Mouse (Mus musculus): ENCODE data around the gene Npepl1. TPM values are rescaled to one million over a fixed set of nuclear protein-coding genes. Genes with fewer than 3 reads are reported as not detected.

Npepl1 gene
- polyA plus RNA-seq, 1 experiment from 2014 or later: 31.1 TPM

DNA sequence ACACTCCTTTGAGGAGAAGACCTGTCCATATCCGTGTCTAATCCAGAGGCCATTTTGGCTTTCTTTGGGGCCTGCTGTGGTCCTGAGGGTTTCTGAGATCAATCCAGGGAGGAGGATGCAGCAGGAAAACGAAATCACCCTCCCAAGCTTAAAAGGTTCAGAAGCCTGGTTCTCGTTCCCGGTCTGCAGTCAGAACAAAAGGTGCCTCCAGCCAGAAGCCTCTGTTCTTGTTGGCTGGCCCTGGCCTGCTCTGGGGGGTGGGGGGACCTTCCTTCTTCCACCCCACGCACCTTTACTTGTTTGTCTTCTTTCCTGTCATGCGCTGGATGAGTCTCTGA lies 17.2 kb downstream of the Npepl1 start:
- Histone ChIP-seq H3K4me3 (replicated peaks) (no peak overlapping the region), H3K4me2 (no peak overlapping the region), H3K36me3 (peaks cover 25% of the 10 kb centered on the region), H3K27me3 (no peaks in the 10 kb centered on the region), H3K9ac (no peak overlapping the region), H3K4me1 (replicated peaks) (peaks cover 3% of the 10 kb centered on the region; the same call in 1 of the 2 replicates), H3K9me3 (replicated peaks) (no peaks in the 10 kb centered on the region), H3K27ac (no peak overlapping the region)
- DNase-seq (no peak), ATAC-seq (ENCODE audit: low read depth) (no peak)
- WGBS (ENCODE audit: insufficient replicate concordance): 37% methylated on average over 6 of the region's 6 CpGs

GRCm38 (mm10) chr2:174128926-174129325 lies 18.8 kb downstream of the Npepl1 start:
- peaks cover 5% of the 10 kb centered on the region; the same call in 1 of the 2 replicates for H3K4me1 ChIP-seq (replicated peaks)
- H3K4me3 ChIP-seq (replicated peaks): no peak overlapping the region
- no peak overlapping the region for H3K4me2 ChIP-seq
- H3K27ac ChIP-seq: no peak overlapping the region
- 68% methylated on average over 6 of the region's 6 CpGs for WGBS (ENCODE audit: insufficient replicate concordance)
- no peaks in the 10 kb centered on the region for H3K9me3 ChIP-seq (replicated peaks)
- DNase-seq (no peak), ATAC-seq (ENCODE audit: low read depth) (no peak)
- peaks cover 9% of the 10 kb centered on the region for H3K36me3 ChIP-seq
- no peak overlapping the region for H3K9ac ChIP-seq
- H3K27me3 ChIP-seq: no peaks in the 10 kb centered on the region

- no peaks in the 10 kb centered on the region for H3K27me3 ChIP-seq
- ATAC-seq (ENCODE audit: low read depth) (no peak), DNase-seq (no peak)
- 62% methylated on average over 8 of the region's 8 CpGs for WGBS (ENCODE audit: insufficient replicate concordance)
- H3K27ac ChIP-seq: no peak overlapping the region
- H3K4me3 ChIP-seq (replicated peaks): no peak overlapping the region
- no peak overlapping the region for H3K4me2 ChIP-seq
- no peak overlapping the region for H3K9ac ChIP-seq
- H3K9me3 ChIP-seq (replicated peaks): no peaks in the 10 kb centered on the region
- peaks cover 5% of the 10 kb centered on the region; the same call in 1 of the 2 replicates for H3K4me1 ChIP-seq (replicated peaks)
- H3K36me3 ChIP-seq: no peaks in the 10 kb centered on the region
Observed at GRCm38 (mm10) chr2:174130468-174131097, 20.4 kb downstream of the Npepl1 start.

DNA sequence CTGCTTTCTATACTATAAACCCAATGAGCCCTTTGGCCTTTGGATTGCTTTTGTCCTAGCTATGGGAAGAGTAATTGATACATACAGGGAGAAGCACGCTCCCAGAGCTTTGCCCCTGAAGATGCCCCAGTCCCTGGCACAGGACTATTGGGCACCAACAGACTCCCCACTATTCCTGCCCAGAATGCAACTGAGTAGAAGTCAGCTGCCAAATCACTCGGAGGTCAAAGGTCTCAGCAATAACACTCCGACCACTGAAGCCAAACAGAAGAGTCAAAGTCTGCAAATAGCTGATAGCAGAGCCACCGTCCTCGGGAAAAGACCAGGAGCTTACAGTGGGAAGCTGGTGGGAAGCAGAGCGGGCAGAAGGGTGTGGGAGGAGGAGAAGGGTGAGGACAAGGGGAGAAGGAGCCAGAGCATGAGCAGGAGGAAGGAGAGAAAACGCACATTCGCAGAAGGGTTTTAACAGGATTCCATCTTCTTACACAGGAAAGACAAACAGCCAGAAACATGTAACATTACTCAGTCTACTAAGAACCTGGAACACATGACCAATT lies 22.3 kb downstream of the Npepl1 start:
- ATAC-seq (ENCODE audit: low read depth) (peak; percentile 12; the same call in 1 of the 2 replicates), DNase-seq (no peak)
- Histone ChIP-seq H3K9ac (no peak overlapping the region), H3K9me3 (replicated peaks) (no peaks in the 10 kb centered on the region), H3K4me2 (no peak overlapping the region), H3K4me3 (replicated peaks) (no peak overlapping the region), H3K36me3 (no peaks in the 10 kb centered on the region), H3K27me3 (no peaks in the 10 kb centered on the region), H3K27ac (no peak overlapping the region), H3K4me1 (replicated peaks) (0 out of 2 replicates have a peak, but pooled peaks cover 5% of the 10 kb centered on the region)
- WGBS (ENCODE audit: insufficient replicate concordance): 55% methylated on average over 8 of the region's 8 CpGs

GRCm38 (mm10) chr2:174159035-174159434 lies 48.9 kb downstream of the Npepl1 start:
- DNase-seq (no peak), ATAC-seq (ENCODE audit: low read depth) (no peak)
- no peak overlapping the region for H3K4me3 ChIP-seq (replicated peaks)
- H3K36me3 ChIP-seq: no peaks in the 10 kb centered on the region
- H3K9me3 ChIP-seq (replicated peaks): no peaks in the 10 kb centered on the region
- no peak overlapping the region for H3K9ac ChIP-seq
- no peaks in the 10 kb centered on the region for H3K27me3 ChIP-seq
- no peaks in the 10 kb centered on the region for H3K4me1 ChIP-seq (replicated peaks)
- 80% methylated on average over 10 of the region's 10 CpGs for WGBS (ENCODE audit: insufficient replicate concordance)
- H3K4me2 ChIP-seq: no peak overlapping the region
- H3K27ac ChIP-seq: no peak overlapping the region

DNA sequence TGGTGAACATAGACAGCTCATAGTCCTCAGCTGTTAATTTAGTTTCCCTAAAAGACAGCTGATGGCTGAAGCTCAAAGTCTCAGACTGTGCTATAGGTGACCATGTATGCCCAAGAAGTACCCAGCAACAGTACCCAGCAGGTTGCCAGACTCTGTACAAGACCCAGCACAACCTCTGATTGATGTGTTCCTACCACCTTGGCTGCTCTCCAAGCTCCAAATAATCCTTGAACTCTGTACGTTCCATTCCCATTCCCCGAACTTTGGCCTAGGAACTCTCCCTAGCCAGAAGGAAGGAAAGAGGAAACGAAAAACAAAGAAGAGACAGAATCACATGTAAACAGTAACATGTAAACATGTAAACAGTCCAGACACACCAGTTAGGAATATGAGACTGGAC lies 50.3 kb downstream of the Npepl1 start:
- DNase-seq (no peak), ATAC-seq (ENCODE audit: low read depth) (no peak)
- Histone ChIP-seq H3K4me1 (replicated peaks) (no peaks in the 10 kb centered on the region), H3K4me2 (no peak overlapping the region), H3K4me3 (replicated peaks) (no peak overlapping the region), H3K36me3 (no peaks in the 10 kb centered on the region), H3K9ac (no peak overlapping the region), H3K27me3 (no peaks in the 10 kb centered on the region), H3K27ac (no peak overlapping the region), H3K9me3 (replicated peaks) (no peaks in the 10 kb centered on the region)
- 65% methylated on average over 3 of the region's 3 CpGs for WGBS (ENCODE audit: insufficient replicate concordance)

Other genes with a start within 250 kb of the Npepl1 start
- 3.2 and 3.3 TPM in 2 replicates for gene Stx16, start 34.0 kb upstream of the Npepl1 start, polyA plus RNA-seq (2015; fragmentation: Nextera tagmentation; extraction: Ambion mirVana)
- 343 and 362 TPM in 2 replicates for gene Gnas, start 174.0 kb downstream of the Npepl1 start, polyA plus RNA-seq (2015; fragmentation: Nextera tagmentation; extraction: Ambion mirVana)
- gene Gm20721, start 236.4 kb downstream of the Npepl1 start, polyA plus RNA-seq (2015; fragmentation: Nextera tagmentation; extraction: Ambion mirVana): 36.1 and 43.2 TPM in 2 replicates

Data from liver, embryonic 13.5 days (tissue).